Mouse (Mus musculus): ENCODE data around the gene Psmd9.

DNA sequence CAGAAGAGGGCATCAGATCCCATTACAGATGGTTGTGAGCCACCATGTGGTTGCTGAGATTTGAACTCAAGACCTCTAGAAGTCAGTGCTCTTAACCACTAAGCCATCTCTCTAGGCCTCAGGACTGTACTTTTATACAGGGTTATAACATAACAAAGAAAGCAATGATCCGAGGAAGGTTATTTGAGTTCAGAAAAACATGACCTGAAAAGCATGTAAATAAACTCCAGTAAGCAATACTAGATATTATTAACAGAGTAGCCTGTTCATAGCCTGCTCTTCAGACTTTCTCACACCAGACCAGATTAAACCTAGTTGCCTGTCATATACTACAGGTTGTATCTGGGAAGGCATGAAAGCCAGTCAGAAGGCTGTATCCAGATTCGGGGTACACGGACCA, 18.1 kb downstream of the Psmd9 start:
- TF ChIP-seq ZNF384 (IDR thresholded peaks at IDR 0.05; ENCODE audit: low read depth, low read length) (no peak), CHD2 (IDR thresholded peaks at IDR 0.05; ENCODE audit: low read depth, low read length) (no peak)
